Mouse (Mus musculus) ES-E14 (cell line): Measurements from ENCODE around the gene Chmp3.

Source experiments
- ZC3H11A ChIP-seq: IDR thresholded peaks from 2 replicates; pipeline ENCODE4 v1.6.1; 2012; ENCODE audit warnings: low read depth, mild to moderate bottlenecking, inconsistent platforms, low read length, borderline replicate concordance
- ZNF384 ChIP-seq: IDR thresholded peaks from 2 replicates; pipeline ENCODE4 v1.6.1; 2012; ENCODE audit warnings: low read depth, low read length, inconsistent platforms

- TF ChIP-seq ZC3H11A = no peak
- TF ChIP-seq ZNF384 = no peak
Measured at GRCm38 (mm10) chr6:71568616-71569015, 25.0 kb downstream of the Chmp3 start.
